Mouse (Mus musculus) adrenal gland, postnatal 10 days (tissue): ENCODE measurements at regions not wholly inside any gene's neighbourhood (a gene's known extent, or its start where the extent isn't known, plus 50 kb on each side); places are given as distances from the start of the nearest gene placed in this dataset.

ENCODE experiments used
- DNase-seq: peaks from one replicate; pipeline ENCODE4 v3.0.0; 2021; ENCODE audit warnings: mixed read lengths

DNA sequence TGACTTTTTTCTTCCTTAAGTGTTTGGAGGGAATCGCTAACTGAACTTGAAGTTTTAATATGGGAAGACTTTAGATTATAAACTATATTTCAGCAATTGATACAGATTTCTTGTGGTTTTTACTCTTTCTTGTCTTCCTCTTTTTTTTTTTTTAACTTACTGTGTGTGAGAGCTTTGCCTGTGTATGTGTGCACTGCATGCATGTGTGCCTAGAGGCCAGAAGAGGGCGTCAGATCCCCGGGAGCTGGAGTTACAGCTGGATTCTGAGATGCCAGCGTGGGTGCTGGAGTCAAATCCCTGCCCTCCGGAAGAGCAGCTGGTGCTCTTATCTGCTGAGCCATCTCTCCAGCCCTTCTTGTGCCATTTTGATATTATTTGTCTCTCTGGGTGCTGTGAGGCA lies 129.6 kb downstream of the Trim33 start:
- DNase-seq: no peak

DNA sequence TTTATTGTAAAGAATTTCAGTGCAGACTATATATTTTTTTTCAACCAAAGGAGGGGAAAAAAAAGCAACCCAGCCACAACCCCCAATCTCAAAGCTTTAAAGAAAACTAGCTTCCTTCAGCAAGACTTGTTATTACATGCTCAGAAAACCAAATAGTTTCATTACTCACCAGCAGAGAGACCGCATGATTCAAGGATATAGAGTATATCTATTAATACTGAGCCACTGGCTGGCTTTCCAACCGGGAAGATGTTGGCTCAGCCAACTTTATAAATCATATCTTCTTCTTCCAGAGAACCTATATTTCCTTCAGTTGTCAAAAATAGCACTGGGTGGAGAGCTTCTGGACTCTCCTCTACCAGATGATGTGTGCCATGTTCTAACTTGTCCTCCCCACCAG lies 133.2 kb downstream of the Trim33 start:
- no peak for DNase-seq

GRCm38 (mm10) chr3:103415051-103415695 lies 136.1 kb downstream of the Trim33 start:
- DNase-seq: no peak

DNA sequence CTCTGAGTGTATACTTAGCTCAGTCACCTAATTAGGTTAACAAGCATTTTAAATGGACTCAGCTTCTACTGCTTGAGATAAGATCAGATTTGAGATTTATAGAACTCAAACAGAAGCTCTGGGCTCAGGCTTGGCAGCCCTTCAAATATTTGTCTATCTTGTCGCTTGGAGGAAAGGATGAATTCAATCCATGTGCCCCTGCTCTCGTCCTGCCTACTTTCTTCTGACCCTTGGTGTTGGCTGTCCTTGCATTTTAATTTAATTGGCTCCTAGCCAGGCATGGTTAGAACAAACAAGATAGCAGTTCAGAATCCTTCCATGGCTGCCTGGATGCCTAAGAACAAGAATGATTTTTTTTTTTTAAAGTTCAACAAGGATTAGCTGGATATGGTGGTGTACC lies 137.2 kb downstream of the Trim33 start:
- DNase-seq: no peak

GRCm38 (mm10) chr3:103417781-103418180 lies 138.7 kb downstream of the Trim33 start:
- no peak for DNase-seq

DNA sequence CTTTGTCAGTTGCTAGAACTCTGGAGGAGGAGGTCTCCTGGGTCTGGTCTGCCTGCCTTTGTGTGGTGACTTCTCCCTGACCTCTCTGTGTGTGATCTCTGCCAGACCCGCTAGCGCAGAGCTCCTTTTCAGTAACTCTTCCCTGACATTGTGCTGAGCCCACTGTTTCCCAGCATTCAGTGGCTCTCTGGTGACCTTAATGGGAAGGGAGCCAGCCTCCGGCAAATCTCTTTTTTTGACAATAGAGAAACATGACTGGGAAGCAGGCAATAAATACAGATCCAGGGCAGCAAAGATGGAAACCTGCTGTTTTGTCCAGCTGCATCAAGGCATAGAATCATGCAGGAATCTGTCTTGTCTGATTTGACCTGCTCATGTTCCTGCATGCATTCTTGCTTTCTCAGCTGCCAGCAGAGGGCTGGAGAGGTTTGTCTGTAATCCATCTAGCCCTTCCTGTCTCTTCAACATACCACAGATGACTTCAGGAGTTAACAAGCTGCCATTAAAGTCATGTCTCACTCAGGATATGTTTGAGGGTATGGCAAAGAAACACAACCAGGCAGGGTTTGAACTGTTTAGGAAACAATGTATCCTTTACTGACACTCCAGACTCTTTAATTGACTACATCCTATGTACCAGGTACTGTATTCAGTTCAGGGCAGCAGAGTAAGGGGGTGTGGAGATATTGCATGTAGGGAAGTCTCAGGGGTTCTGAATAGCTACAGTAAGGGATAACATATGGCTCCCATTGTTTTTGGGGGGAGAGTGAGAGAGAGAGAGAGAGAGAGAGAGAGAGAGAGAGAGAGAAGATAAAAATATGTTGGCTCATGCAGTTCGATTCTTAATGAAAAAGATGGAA lies 140.9 kb downstream of the Trim33 start:
- peak; percentile 45 for DNase-seq

GRCm38 (mm10) chr3:103420621-103421274 lies 141.7 kb downstream of the Trim33 start:
- no peak for DNase-seq

DNA sequence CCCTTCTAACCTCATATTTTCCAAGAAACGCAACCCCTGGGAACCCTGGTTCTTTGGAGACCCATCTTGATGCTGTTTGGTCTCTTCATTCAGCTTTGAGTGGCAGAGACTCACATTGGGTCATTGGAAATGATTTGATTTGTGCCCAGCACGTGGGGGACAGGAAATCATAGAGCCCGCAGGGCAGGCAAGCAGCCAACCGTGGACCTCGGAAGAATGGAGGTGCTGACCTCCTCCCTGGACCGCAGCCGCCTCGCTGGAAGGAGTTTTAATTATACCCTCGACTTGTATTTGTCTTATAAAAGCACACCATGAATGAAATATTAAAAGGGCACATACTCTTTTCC lies 142.2 kb downstream of the Trim33 start:
- no peak for DNase-seq

DNA sequence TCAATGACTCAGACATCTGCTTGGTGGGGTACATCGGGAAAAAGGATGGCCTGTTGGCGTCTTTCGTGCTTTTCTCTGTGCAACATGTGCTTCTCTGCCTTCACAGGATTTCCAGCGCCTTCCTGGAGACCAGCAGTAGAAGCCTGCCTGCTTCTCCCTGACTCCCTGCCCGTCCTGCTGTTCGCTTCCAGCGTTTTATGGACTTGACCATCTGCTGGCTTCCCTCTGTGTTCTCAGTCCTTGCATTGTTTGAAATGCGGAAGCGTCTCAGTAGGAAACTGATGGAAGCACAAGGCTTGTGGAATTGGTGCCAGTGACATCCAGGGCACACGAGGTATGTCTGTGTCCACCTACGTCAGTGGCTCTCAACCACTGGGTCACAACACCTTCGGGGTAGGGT lies 143.7 kb downstream of the Trim33 start:
- no peak for DNase-seq

GRCm38 (mm10) chr3:103423290-103423689 lies 144.2 kb downstream of the Trim33 start:
- no peak for DNase-seq

GRCm38 (mm10) chr3:103425812-103426430 lies 146.8 kb downstream of the Trim33 start:
- DNase-seq: no peak

DNA sequence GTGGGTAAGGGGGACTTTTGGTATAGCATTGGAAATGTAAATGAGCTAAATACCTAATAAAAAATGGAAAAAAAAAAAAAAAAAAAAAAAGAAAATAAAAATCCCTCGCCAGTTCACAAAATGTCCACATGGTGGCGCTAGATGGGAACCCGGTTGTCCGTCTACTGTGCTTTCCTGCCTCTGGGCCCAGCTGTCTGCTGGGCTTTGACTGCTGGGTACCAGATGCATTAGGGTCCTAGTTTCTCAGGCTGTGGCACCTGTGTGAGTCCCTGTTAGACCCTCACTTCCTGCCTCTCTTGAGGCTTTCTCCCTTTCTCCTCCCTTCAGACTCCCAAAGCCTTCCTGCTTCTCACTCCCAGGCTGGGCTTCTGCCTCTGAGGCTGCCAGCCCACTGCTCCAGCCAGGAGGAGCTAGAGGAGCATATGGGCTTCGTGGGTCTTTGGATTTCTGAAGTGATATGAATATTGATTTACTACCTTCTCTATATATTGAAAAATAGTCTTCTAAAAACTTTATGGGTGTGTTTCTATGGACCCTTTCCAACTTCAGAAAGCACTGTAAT lies 145.7 kb upstream of the Syt6 start:
- no peak for DNase-seq

GRCm38 (mm10) chr3:103430131-103430530 lies 144.9 kb upstream of the Syt6 start:
- DNase-seq: no peak

DNA sequence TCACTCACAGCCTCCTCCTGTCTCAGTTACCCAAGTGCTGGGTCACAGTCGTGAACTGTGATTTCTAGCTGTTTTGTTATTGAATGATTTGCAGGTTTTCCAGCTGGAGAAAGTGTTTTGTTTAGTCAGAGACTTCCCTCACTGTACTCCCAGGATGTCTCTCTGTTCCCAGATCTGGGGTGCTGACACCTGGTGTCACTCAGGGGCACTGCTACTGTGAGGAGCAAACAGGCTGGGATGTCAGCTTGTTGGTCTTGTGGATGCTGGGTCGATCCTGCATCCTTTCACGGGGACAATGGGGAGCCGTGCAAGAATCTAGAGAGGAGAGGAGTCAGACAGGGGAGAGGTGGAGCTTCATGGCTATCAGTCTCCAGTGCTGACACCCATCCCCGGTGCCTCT lies 142.8 kb upstream of the Syt6 start:
- no peak for DNase-seq

DNA sequence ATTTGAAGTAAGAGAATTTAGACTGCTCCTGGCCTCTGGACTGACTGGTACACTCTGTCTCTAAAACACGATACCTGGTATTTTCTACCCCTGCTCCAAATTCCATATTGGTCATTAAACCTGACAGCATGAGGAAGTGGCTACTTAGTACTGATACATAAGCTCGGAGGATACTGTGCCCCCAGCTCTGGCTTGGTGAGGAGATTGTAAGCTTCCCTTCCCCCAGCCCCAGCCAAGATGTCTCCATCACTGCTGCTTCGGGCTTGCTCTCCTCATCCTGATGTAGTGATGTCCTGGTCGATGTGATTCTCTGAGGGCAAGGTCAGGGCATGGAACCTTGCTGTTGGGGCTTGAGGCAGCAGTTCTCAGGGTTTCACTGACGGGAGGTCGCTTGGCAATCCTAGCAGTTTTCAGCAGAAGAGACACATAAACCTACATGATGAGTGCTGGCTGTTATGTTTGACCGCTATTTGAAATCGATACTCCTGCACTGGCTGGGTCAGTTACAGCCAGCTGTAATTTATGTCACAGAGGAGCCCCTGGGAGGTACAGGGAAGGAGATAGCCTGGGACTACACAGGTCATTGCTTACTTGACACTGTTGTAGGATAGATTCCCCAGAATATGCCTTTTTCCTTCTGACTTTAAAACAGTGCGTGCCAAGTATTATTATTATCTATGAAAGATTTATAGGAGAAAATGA lies 138.0 kb upstream of the Syt6 start:
- DNase-seq: no peak

- DNase-seq: peak; percentile 72
These were observed 136.2 kb upstream of the Syt6 start for GRCm38 (mm10) chr3:103438791-103439354.

DNA sequence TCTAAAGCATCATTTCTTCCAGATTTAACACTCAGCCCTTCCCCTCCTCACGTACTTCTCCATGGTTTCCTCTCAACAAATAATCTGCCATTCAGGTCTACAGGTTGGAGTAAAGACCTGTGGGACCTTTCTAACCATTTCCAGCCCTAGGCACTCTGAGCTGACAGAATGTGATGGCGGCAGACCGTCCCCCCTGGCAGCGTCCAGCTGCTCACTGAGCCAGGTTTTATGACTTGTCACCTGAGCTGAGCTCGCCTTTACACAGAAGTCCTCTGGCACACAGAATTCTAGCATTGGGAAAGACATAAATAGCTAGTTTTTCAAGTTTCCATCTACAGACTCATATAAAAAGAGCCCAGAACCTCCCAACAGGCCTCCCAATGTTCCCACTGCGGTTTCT lies 131.8 kb upstream of the Syt6 start:
- DNase-seq: no peak

- no peak for DNase-seq
These were observed 129.2 kb upstream of the Syt6 start for GRCm38 (mm10) chr3:103445852-103446251.

- no peak for DNase-seq
These were observed 125.2 kb upstream of the Syt6 start for GRCm38 (mm10) chr3:103449851-103450250.

DNA sequence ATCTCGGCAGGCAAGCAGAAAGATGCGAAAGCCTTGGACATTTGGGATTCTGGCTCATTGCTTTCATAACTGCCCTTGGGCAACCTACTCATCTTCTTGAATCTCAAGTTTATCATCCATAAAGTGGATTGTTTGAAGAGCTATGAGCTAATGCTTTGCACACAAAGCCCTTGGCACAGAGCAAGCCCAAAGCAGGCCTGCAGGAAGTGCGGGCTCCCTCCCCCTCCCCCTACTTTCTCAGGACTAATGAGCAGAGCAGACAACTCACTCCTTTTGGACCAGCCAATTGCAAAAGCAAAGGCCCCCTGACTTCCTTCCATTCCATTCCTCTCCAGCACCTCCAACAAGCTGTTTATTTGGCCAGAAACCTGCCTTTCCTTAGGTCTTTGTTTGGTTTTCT lies 123.1 kb upstream of the Syt6 start:
- no peak for DNase-seq

GRCm38 (mm10) chr3:103463760-103464159 lies 111.3 kb upstream of the Syt6 start:
- no peak for DNase-seq

GRCm38 (mm10) chr3:103464181-103464580 lies 110.8 kb upstream of the Syt6 start:
- DNase-seq: no peak
